Mouse (Mus musculus): ENCODE measurements at regions not wholly inside any gene's neighbourhood (a gene's known extent, or its start where the extent isn't known, plus 50 kb on each side); places are given as distances from the start of the nearest gene placed in this dataset.

DNA sequence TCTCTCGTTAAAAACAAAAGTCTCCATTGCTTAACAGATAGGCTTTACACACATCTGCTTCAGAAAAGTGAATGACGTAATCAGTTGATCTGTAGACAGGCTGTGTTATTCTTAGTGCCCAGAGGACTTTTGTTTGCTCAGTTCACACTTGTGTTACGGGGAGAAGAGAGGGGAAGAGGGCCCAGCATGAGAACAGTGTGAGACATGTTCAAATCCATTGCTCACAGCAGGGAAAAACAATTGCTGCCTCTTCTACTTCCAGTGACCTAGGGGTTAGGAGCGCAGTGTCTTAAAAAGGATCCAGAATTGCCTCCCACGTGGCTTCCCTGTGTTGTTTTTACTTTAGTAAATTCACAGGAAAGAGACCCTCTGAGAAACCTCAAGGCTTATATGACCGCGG is 243.3 kb upstream of the BC052040 start:
- DNase-seq, result no peak

DNA sequence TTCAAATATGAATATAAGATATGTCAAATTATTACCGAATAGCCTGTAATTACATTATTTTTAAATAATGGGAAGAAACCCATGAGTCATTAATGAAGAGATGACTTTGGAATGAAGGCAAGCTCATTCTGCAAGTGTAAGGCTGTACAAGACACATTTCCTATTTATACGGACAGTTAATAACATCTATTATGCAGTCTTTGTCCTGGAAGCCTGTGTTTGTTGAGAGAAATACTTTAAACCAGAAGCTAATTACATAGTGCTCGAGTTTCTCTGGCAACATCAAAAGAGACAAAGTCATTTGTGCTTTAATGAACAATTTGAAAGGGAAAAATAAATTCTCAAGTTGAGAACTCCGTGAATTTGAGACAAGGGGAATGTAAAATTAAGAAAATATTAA is 242.5 kb upstream of the BC052040 start:
- no peak for DNase-seq

DNA sequence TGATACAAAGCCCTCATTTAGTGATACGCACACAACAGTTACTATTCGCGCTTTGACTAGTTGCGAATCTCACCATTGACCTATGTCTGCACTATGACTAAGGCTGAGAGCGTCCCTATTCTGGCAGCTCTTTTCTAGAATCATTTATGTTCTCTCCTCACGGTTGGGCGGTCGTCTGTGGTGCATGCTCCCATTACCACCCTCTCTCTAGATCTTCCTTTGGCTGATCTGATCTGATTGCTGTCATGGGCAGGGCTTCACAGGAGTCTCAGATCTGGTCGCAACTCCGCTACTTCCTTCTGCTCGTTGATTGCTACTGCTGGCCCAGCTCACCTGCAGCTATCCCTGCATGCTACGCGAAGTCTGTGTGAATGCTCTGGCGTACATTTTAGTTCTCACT is 239.2 kb upstream of the BC052040 start:
- no peak for DNase-seq

DNA sequence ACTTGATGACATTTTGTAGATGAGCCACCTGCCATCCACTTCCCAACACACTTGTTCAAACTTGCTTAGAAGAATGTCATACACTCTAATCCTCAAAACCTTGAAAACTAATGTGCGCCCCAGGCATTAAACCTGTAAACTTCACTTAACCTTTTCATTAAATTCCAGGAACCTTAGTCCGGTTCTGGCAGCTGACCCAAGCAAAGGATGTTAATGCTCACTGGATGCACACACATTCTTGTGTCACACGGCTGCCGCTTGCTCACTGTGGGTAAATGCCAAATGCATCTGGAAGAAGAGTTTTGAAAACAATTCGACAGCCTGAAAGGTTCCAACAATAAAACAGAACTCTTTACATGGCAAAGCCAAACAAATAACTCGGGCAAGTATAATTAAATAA is 235.0 kb upstream of the BC052040 start:
- no peak for DNase-seq

DNA sequence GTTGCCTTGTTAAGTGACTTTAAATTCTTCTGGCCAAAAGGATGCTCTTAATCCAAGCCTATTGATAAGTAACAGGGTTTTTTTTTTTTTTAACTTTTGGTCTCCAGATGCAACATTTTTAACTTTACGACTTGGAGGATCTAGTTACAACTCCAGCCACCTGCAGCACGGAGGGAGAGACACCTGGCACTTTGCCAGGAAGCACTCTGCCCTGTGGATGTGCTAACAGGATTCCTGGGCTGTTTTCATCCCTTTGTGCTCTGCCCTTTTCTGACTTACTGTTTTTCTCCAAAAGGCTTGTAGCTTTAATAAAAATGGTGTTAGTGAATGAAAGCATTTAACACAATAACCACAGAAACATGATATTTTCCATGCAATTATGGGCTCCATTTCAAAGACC is 233.3 kb upstream of the BC052040 start:
- no peak for DNase-seq

DNA sequence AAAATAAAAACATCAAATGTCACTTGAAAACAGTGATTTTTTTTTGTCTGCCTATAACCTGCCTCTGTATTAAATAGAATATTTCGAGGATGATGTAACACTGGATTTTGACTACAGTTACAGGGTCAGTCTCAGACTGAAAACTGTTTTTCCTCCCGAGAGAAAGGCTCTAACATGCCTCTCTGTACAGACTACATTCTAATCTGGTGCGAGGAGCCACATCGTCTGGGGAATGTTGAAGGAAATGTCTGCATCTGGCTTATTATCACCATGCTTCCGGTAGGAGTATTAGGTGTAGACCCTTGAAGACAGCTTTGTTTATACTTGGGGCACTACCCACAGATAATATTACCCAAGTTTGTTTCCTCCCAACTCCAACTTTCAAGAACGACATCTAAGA is 210.4 kb upstream of the BC052040 start:
- DNase-seq, result no peak

DNA sequence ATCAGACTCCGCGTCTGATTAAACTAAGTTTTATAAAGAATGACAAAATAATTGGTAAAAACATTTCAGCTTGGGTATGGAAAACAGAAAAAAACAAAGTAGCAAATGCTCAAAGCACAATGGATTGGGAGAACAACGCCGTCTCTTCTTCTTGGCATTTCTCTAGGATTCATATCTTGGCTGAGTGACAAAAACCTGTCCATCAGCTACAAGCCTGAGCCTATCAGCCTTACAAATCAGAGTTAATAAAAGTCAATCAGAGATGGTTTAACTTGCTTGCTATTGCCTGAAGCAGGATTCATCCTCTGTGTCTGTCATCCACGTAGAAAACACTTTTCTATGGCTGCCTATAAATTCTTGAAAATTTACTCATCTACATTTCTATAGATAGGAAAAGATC is 206.2 kb upstream of the BC052040 start:
- DNase-seq, result no peak

DNA sequence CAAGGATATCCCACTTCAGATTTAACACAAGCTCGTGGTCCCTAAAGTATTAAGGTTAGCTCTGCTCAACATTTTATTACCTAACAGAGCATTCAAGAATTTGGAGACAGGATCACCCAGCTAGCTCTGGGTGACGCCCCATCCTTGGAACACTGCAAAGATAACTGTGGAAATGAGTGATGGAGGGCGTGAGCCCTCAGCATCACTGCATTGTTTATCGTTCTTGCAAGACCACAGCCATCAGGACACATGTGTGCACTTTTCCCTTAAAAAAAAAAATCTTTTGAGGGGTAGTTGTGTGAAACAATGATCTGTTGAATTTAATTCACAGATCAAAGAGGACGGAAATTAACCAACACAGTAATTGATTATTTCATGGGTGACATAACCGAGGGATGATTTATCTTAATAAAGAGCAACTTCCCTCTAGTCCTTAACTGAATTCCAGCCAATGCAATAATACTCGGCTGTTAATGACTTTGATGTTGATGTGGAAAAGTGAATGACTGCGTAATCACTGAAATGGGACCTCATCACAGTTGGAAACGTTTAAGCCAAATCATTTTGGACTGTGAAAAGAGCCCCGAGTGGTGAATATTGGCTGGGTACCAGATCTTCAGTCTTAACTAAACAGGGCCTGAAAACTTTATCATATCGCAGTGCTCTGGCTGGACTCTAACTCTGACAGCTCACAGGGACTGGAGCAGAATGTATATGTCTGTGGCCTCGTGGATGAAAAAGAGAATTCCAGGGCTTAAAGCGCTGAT is 196.9 kb upstream of the BC052040 start:
- peak; percentile 4 for DNase-seq

DNA sequence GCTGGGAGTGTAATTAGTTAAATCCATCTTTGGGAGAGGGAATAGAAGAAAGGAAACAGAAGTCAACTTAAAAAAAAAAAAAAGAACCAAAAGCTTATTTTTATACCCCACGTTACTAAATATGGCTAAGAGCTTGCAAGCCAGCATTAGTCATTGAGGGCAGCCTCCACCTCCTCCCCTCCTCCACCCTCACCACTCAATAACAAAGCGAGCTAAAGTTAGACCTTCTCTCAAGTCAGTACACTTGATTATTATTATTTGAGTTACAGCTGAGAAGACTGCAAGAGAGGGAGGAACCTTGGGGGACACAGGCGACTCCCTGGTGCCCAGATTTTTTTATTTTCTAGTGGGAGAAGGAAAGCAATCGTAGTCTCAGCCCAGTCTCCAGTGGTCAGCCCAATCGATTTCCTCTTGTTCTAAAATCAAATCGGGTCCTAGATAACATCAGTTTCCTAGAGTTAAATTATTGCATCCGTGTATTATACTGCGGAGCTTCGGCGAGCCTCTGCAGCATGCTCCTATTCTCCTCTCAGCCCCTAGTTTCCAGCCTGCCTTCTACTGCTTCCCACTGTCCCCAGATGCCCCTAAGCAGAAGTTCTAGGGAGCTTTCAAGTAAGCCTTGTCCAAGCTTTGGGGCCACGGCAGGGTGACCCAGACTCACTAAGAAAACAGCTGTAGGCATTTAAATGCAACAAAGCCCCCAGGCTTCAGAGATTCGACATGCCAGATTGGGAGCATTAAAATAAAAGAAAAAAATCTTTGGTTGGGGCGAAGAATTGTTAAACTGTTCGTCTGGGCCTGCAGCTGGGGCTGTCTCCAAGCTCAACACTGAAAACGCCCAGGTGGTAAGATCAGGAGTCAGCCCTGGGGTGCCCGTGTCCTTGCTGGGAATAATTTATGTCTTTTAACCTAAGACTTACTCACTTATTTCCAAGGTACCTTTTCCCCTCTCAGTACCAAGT is 196.0 kb upstream of the BC052040 start:
- peak; percentile 21 for DNase-seq

DNA sequence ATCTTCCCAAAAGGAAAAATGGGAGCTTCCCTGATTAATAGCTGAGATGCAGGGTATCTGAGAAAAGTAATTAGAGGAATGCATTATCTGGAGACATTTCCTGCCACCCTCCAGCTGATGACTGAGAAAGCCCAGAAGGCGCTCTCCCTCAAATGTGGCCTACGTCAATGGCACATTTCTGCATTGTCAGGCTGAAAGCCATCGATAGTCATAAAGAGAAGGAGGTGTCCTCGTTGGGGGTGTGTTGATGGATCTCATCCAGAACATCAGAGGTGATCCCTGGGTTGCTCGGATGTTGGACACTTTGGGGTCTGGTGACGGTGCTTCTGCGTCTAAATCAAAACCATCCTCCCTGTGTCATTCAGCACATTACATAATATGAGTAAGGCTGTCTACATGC is 189.9 kb upstream of the BC052040 start:
- DNase-seq, result peak; percentile 21

DNA sequence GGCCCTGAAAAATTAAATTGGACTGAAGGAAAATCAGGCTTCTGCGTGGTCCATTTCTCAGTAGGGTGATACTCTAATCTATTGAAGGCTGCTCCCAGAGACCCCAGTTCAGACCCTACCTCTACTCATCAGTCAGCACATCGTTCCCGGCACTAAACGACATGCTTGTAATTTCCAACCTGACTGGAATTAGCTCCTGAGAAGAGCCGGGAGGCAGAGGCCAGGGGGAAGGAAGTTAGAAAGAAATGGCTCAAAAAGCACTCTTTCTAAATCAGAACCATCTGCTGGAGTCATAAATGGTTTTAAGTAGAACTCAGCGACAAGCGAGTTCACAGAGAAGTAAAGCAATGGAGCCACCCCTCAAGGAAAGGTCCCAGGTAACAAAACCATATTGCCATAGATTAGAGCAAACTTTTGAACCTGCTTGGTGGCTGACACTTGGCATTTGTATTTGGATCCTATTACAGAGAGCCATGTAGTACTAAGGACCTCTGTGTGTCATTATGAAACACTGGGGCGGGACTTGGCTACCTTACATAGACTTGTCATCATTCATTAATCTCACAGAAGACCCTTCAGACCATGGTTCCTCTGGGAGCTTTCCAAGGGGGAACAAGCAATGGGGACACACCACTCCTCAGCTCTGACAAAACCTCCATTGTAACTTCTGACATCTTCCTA is 189.3 kb upstream of the BC052040 start:
- DNase-seq, result no peak

DNA sequence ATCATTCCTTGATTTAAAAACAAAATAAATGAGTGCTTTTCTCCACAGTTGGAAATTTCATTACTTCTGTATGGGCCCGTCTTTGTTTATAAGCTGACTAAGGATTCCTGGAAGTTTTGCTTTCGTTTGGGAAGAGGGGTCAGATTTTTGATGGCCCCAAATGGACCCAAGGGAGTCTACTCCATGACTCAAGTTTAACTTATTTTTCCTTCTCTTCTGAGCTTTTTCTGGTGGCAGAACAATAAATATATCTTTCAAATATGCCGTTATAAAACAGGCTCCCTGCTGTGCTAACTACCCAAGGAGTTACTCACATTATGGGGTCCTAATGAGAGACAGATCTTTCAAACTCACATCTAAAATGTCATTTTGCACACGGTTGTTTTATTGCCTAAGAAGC is 187.4 kb upstream of the BC052040 start:
- DNase-seq, result no peak

DNA sequence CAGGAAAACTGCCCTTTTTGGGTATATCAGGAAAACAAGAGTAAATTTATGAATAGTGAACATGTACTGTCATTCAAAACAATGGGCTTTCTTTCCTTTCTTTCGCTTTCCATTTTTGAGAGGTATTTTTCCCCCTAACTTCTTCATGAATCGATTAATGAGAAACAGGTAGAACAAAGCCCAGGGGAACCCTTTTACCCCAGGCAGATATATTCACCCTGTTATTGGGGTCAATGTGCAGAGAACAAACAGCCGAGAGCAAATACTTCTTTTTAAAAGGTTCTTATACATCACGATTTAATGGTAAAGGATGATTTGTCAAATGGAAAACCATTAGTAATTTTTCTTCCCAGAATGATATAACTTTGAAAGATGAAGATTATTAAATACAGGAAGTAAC is 183.0 kb upstream of the BC052040 start:
- no peak for DNase-seq

DNA sequence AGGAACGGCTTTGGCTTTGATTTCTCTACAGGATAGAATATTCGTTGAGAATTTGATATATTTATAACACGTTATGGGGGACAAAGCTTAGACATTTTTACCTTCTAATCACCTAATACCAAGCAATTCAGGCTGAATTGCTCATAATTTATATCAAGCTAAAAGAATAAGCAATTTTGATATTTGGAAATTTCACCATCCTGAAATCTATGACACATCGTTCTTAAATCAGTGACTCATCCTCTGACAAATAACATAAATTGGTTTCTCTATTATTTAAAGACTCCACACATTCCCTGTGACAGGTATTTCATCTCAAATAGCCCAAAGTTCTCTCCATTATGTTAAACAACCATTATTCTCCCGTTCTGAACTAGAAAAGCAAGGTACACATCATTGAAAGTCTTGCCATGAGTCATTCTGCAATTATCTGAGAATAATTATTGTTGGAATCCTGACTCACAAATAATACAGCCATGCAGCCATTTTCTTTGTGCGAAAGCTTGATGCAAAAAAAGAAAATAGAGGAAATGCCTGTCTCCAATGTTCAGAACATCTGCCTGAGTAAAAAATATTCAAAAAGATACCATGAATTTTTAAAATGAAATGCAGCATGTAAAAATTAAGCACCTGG is 182.3 kb upstream of the BC052040 start:
- DNase-seq, result no peak

DNA sequence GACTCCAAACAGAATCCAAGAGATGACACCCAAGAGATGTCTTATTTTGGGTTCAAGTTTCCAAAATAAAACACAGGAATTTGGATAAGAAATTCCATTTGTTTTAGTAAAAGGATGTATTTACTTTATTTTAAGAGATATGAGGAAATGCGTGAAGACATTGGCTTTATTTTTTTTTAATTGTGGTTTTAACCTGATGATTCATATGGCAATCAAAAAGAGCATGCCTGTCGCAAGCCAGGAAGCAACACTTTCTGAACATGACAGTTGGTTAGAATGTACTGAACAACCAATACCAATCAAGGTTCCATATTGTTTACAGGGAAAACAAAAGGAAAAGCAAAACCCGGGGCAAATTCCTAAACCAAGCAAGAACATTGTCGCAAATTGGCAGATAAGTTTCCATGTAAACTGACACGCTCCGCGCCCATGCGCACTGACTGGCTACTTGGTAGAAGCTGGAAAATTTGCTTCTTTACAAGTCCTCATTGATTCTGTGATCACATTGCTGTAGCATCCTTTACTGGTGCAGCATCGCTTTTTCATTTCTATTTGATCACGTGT is 181.4 kb upstream of the BC052040 start:
- DNase-seq, result no peak

DNA sequence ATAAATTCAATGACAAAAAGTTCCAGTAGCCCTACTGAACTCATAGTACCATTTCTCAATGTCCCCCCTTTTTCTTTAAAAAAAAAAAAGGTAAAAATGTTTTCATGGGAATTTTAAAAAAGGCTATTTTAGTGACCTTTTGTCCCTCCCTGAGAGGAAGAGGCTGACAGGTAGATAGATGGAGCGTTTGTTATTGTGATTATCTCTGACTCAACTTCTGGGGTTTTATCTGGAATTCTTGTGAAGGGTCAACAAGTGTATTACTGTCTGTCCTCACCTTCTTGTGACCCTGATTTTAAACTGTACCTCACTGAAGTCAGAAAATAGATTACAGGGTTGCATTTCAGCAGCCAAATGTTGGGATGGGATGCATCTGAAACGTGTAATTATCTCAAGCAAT is 179.3 kb upstream of the BC052040 start:
- DNase-seq, result no peak

DNA sequence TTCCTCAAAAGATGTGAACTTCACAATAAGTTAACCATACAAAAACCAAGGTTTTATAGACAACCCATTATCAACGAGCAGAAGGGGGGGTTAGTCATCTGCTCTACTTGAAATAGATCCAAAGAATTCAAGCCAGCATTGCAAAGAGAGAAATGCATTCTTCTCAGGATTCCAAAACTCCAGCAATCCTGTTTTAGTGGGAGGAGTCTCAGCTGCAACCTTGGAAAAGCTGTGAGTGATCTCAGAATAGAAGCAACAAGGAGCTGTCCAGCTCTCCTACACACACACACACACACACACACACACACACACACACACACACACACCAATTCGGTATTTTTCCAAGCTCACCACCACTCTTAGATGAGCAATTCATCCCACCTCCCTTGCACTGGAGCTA is 149.0 kb upstream of the BC052040 start:
- DNase-seq, result no peak

DNA sequence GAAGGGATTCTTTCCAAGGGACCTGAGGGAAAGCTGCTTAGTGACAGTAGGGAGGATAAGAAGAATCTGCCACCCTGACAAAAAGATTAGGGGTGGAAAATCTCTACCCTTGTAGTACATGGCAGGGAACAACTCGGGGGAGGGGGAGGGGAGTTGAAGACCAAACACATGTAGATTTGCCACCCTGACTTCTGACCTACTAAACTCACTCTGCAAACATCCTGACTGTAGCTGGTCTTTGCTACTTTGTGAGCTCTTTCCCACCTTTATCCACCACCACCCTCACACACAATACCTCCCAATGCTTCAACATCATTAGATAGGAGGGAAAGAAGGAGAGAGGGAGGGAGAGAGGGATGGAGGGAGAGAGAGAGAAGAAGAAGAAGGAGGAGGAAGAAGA is 140.4 kb upstream of the BC052040 start:
- no peak for DNase-seq

DNA sequence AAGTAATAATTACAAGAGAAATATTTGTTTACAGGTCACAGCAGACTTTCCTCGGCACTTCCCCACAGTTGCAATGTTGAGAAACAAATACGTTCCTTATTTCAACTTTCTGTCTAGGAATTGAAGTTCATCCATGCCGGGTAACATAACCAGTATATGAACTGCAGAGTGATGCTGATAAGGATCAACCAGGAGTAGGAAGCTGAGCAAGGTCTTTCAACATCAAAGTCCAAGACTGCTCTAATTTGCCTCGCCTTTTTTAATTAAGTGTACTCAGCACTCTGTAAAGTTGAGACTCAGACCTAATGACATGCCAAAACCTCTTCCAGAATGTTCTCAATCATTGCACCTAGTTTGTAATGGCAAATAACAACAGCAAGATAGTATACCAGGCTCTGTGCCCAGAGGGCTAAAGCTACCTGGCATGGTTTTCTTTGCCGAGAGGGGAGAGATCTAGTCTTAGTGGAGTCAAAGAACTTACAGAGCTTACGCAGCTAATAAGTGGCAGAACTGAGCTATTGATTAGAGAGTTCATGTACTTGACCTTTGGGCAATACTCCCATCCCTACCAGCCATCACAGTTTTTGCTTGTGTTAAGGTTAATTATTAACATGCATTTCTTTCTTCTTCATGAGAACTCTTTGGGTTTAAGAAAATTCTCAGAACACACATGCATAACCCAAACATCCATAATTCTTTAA is 131.6 kb upstream of the BC052040 start:
- DNase-seq, result no peak

DNA sequence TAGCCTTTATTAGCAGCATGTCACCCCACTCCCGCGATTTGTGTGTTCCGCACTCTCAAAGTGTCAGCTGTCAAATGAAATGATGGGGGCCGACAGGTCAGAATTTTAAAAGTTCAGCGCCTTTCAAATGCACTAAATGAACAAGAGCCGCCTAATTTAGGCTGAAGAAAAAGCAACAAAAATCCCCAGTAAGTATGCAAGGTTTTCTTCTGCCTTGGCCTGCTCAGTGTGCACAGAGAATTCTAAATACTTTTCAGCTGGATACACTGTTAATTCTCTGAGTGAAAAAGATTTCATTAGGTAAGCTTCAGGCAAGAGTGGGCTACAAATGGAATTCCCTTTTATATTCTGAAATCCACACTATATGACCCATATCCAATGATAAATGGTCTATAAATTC is 125.9 kb upstream of the BC052040 start:
- DNase-seq, result no peak

DNA sequence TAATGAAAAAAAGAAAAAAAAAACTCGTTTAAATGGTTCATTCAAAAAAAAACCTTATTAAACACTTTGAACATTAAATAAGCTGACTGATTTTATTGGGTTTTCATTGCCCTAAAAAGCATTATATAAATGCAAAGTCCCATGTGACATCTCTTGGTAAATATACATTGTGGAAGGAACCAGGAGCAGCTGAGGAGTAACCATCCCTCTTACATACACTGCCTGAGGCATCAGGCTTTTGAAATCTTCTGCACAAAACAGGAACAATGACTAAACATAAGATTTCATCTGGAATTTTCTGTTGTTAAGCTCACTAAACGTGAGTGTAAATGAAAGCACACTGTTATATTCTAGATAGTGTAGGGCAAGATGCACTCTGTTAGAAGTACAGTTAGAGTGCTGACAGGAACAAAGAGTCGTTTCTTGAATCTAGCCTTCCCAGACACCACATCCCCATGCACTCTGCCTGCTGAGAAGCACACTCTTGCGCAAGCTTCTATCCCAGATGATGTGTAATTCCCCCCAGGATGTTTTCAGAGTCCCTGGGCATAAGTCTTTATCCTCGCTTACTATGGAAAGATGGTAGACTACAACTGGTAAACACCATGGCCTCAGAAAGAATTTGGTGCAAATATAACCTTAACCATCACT is 125.0 kb upstream of the BC052040 start:
- no peak for DNase-seq
